Mouse (Mus musculus) embryonic facial prominence, embryonic 14.5 days (tissue): Measurements from ENCODE around the gene Skap1. TPM values are rescaled to one million over a fixed set of nuclear protein-coding genes. Genes with fewer than 3 reads are reported as not detected.
A peak's percentile ranks its signal among the peaks of the same experiment; 100 is the strongest.

Experiments
- ATAC-seq: fragments of 200-750 bp; cut with Nextera tagmentation; 2 replicates; pipeline ENCODE4 v1.8.0; 2017; ENCODE audit warnings: low read depth, moderate number of reproducible peaks, moderate TSS enrichment
- DNase-seq: peaks from one replicate; pipeline ENCODE4 v3.0.0-alpha.2; 2015; ENCODE audit warnings: low spot score
- H3K27ac ChIP-seq: fragments of 300-500 bp; sonication (generic); replicated peaks from 2 replicates; pipeline ENCODE4 v1.5.1; 2014; ENCODE audit warnings: low read depth, mild to moderate bottlenecking, low read length, moderate library complexity
- H3K27me3 ChIP-seq: fragments of 300-500 bp; sonication (generic); replicated peaks from 2 replicates; pipeline ENCODE4 v1.6.1; 2014; ENCODE audit warnings: low read length; ENCODE audit not compliant: control insufficient read depth, insufficient read depth
- H3K36me3 ChIP-seq: fragments of 300-500 bp; sonication (generic); 2 replicates; pipeline ENCODE4 v1.6.1; 2014; ENCODE audit warnings: low read length, mixed read lengths; ENCODE audit not compliant: control insufficient read depth, insufficient read depth
- H3K4me1 ChIP-seq: fragments of 300-500 bp; sonication (generic); 2 replicates; pipeline ENCODE4 v1.6.1; 2014; ENCODE audit warnings: antibody characterized with exemption, low read length; ENCODE audit not compliant: control insufficient read depth, insufficient read depth
- H3K4me2 ChIP-seq: fragments of 300-500 bp; sonication (generic); 2 replicates; pipeline ENCODE4 v1.6.1; 2014; ENCODE audit warnings: low read depth, mild to moderate bottlenecking, low read length, moderate library complexity, mixed read lengths
- H3K4me3 ChIP-seq: fragments of 300-500 bp; sonication (generic); 2 replicates; pipeline ENCODE4 v1.5.1; 2014; ENCODE audit warnings: low read depth, mild to moderate bottlenecking, low read length
- H3K9ac ChIP-seq: fragments of 300-500 bp; sonication (generic); 2 replicates; pipeline ENCODE4 v1.6.1; 2014; ENCODE audit warnings: low read depth, mild to moderate bottlenecking, low read length, moderate library complexity, mixed read lengths
- H3K9me3 ChIP-seq: fragments of 300-500 bp; sonication (generic); 2 replicates; pipeline ENCODE4 v1.6.1; 2016; ENCODE audit warnings: low read length; ENCODE audit not compliant: control insufficient read depth
- WGBS: fragments of 180-500 bp; shearing (Covaris S2); extraction: QIAGEN DNeasy Blood & Tissue Kit; methylation state at CpG from one replicate; pipeline ENCODE4 v1.1.7; 2014; 5-methylcytosine and 5-hydroxymethylcytosine counted together
- polyA plus RNA-seq: library from polyadenylated mRNA; unstranded; fragments of >200 nt; fragmentation: Nextera tagmentation; extraction: Ambion mirVana; gene quantifications from 2 replicates; pipeline ENCODE4 v1.2.1, GENCODE M21; 2014

Skap1 gene
- polyA plus RNA-seq, 1 experiment from 2014 or later, result 1.5 TPM

- H3K36me3 ChIP-seq, result no peaks in the 10 kb centered on the region
- H3K9ac ChIP-seq, result no peak overlapping the region
- H3K9me3 ChIP-seq, result no peaks in the 10 kb centered on the region
- H3K4me2 ChIP-seq, result no peak overlapping the region
- no peak for DNase-seq
- H3K27ac ChIP-seq, result no peak overlapping the region
- H3K4me3 ChIP-seq, result no peak overlapping the region
- no peaks in the 10 kb centered on the region for H3K4me1 ChIP-seq
- no peak for ATAC-seq
- H3K27me3 ChIP-seq, result peaks cover 42% of the 10 kb centered on the region
- WGBS, result 79% methylated on average over 9 of the region's 9 CpGs
Observed at GRCm38 (mm10) chr11:96550960-96551703, 86.7 kb downstream of the Skap1 start.

DNA sequence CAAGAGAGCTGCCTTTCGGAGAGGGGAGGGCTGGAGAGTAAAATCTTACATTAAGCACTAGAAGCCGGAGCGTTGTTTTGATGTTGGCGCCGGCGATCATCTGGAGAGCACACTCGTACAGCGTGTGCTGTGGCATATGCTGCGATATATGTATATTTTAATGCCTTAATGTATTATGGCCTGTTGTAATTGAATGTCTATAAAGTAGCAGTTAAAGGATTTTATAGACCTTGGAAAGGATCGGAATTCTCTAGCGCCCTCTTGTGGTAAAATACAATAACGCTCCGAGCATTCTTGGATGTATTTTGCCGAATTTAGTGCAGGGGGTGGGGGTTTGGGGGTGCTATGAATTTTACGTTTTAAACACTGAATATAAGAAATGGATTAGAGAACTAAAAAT, 88.7 kb downstream of the Skap1 start:
- Histone ChIP-seq H3K36me3 (no peaks in the 10 kb centered on the region), H3K4me3 (no peak overlapping the region), H3K4me1 (no peaks in the 10 kb centered on the region), H3K4me2 (no peak overlapping the region), H3K27me3 (peaks cover 58% of the 10 kb centered on the region), H3K9ac (no peak overlapping the region), H3K27ac (no peak overlapping the region), H3K9me3 (no peaks in the 10 kb centered on the region)
- ATAC-seq (no peak), DNase-seq (peak; percentile 41)
- 15% methylated on average over 15 of the region's 15 CpGs for WGBS

DNA sequence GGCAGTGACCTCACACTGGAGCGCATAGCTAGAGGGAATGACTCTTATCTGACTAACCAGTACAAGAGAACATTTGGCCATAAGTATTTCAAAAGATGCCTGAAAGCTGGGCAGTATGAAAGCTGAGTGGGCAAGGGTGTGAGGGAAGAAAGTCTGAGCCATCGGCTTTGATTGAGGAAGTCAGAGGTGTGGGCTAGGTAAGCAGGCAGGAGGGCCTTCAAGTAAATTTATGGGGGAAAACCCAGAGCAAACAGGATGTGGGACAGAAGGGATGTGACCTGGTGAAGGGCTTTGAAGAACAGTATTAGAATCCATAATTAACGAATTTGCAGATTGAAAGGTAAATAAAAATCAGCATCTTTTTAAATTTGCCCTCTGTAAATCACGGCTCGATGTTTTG, 95.8 kb downstream of the Skap1 start:
- Histone ChIP-seq H3K4me1 (no peaks in the 10 kb centered on the region), H3K9ac (no peak overlapping the region), H3K9me3 (peaks cover 3% of the 10 kb centered on the region; the same call in 1 of the 2 replicates), H3K36me3 (no peaks in the 10 kb centered on the region), H3K4me2 (no peak overlapping the region), H3K4me3 (no peak overlapping the region), H3K27ac (no peak overlapping the region), H3K27me3 (peaks cover 30% of the 10 kb centered on the region)
- no peak for DNase-seq
- ATAC-seq, result no peak
- 83% methylated on average over 5 of the region's 5 CpGs for whole genome bisulfite sequencing

GRCm38 (mm10) chr11:96564088-96564487, 99.7 kb downstream of the Skap1 start:
- WGBS, result 55% methylated on average over 1 of the region's 1 CpGs
- peaks cover 3% of the 10 kb centered on the region; the same call in 1 of the 2 replicates for H3K9me3 ChIP-seq
- H3K4me2 ChIP-seq, result no peak overlapping the region
- H3K27me3 ChIP-seq, result no peaks in the 10 kb centered on the region; the same call in 1 of the 2 replicates
- H3K9ac ChIP-seq, result no peak overlapping the region
- no peak for ATAC-seq
- no peak overlapping the region for H3K27ac ChIP-seq
- H3K36me3 ChIP-seq, result no peaks in the 10 kb centered on the region
- DNase-seq, result no peak
- H3K4me3 ChIP-seq, result no peak overlapping the region
- H3K4me1 ChIP-seq, result no peaks in the 10 kb centered on the region

DNA sequence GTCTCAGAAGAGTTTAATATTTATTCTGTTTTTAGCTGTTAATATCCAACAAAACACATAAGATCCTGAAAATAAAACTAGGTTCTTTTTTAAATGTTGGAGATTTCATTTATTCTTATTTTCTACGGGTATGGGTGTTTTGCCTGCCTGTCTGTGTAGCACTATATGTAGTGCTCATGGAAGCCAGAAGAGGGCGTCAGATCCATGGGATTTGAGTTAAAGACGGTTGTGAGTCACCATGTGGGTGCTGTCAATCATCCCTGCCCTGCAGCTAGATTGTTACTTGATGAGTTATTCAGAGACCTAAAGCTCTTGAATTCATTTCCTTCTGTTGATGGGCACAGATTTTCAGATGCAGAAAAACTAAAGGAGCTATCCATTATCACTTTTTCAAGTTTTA, 108.1 kb downstream of the Skap1 start:
- H3K4me3 ChIP-seq, result no peak overlapping the region
- H3K27me3 ChIP-seq, result 0 out of 2 replicates have a peak, but pooled peaks cover 3% of the 10 kb centered on the region
- H3K9me3 ChIP-seq, result no peaks in the 10 kb centered on the region
- no peak overlapping the region for H3K9ac ChIP-seq
- H3K36me3 ChIP-seq, result no peaks in the 10 kb centered on the region
- H3K27ac ChIP-seq, result no peak overlapping the region
- no peaks in the 10 kb centered on the region for H3K4me1 ChIP-seq
- no peak overlapping the region for H3K4me2 ChIP-seq
- ATAC-seq, result no peak
- DNase-seq, result no peak
- whole genome bisulfite sequencing, result 32% methylated on average over 3 of the region's 3 CpGs

DNA sequence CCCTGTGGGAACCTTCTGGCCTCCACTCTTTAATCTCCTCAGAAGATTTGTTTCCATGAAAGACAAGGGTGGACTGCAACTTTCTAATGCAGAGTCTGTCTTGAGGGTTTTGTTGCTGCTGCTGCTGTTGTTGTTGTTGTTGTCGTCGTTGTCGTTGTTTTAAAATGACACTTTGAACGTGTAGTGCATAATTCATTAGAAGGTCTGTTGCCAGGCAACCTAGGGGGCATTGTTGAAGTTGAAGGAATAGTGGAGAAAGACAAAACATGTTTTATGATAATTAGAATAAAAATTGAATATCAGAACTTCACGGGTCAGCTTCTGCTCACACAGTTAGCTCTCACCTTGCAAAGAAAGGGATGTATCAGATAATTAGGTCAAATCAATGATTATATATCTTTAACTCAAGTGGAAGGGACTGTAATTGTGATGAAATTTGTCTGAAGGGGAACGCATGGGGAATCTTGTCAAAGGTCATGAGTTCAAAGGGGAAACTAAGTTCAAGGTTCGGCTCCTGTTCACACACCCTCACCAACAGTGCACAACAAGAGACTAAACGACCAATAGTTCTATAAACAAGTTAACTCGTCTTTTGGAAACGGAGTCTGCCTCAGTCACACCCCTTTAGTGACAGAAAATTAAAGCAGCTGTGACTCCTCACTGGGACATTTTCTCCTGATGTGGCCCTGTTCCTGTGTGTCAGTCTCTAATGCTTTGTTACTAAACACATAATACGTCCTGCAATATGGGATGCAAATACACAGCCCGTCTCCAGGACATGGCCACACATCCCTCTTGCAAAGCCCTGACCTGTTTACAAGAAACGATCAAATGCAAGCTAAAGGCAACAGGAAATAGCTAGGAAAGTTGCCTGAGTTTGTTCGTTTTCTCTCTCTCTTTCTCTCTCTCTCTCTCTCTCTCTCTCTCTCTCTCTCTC, 112.4 kb downstream of the Skap1 start:
- no peaks in the 10 kb centered on the region for H3K36me3 ChIP-seq
- no peak overlapping the region for H3K4me3 ChIP-seq
- H3K4me2 ChIP-seq, result no peak overlapping the region
- ATAC-seq, result no peak
- 58% methylated on average over 14 of the region's 14 CpGs for WGBS
- DNase-seq, result no peak
- H3K9me3 ChIP-seq, result no peaks in the 10 kb centered on the region
- no peaks in the 10 kb centered on the region for H3K4me1 ChIP-seq
- no peak overlapping the region for H3K9ac ChIP-seq
- H3K27me3 ChIP-seq, result peaks cover 8% of the 10 kb centered on the region; the same call in 1 of the 2 replicates
- no peak overlapping the region for H3K27ac ChIP-seq

GRCm38 (mm10) chr11:96578551-96579283, 114.3 kb downstream of the Skap1 start:
- 13% methylated on average over 25 of the region's 25 CpGs for WGBS
- H3K27me3 ChIP-seq, result peaks cover 8% of the 10 kb centered on the region; the same call in 1 of the 2 replicates
- peak overlapping the region; percentile 48 for H3K4me2 ChIP-seq
- no peak overlapping the region for H3K27ac ChIP-seq
- H3K4me3 ChIP-seq, result peak overlapping the region; percentile 8; the same call in 1 of the 2 replicates
- peak; percentile 78 for ATAC-seq
- DNase-seq, result peak; percentile 69
- no peaks in the 10 kb centered on the region for H3K36me3 ChIP-seq
- H3K9me3 ChIP-seq, result no peaks in the 10 kb centered on the region
- H3K9ac ChIP-seq, result no peak overlapping the region
- no peaks in the 10 kb centered on the region for H3K4me1 ChIP-seq
